Mouse (Mus musculus) C2C12 (cell line): ENCODE data around the gene Tmed10.

Experiments used
- CTCF ChIP-seq: IDR thresholded peaks from one replicate; pipeline ENCODE4 v1.5.1; 2011; ENCODE audit not compliant: control insufficient read depth, insufficient read depth, insufficient read length
- MAX ChIP-seq: IDR thresholded peaks from one replicate; pipeline ENCODE4 v1.6.1; 2011; ENCODE audit warnings: mild to moderate bottlenecking, control low read depth
- MYOD1 ChIP-seq: IDR thresholded peaks from one replicate; pipeline ENCODE4 v1.6.1; 2011; ENCODE audit warnings: low read depth; ENCODE audit not compliant: control insufficient read depth, insufficient read length
- USF1 ChIP-seq: IDR thresholded peaks from one replicate; pipeline ENCODE4 v1.6.1; 2011; ENCODE audit warnings: low read depth, mild to moderate bottlenecking, control low read depth, moderate library complexity

DNA sequence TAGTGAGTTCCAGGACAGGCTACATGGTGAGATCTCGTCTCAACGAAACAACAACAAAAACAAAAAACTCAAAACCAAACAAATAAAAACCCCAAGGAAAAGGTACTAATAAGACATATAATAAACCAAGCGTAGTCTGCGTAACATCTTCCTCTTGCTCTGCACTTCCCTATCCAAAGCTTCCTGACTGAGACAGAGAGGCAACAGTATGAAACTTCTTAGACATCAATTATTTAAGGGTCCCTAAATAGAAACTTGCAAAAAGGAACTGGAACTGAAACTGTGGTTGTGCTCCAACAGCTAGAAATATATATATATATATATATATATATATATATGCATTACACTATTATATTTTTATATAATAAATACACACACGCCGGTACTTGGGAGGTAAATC, 29.1 kb downstream of the Tmed10 start:
- TF ChIP-seq CTCF (no peak), MYOD1 (no peak), USF1 (no peak), MAX (no peak)
